Mouse (Mus musculus) hindbrain, embryonic 15.5 days (tissue): ENCODE data around the gene Zfp523. TPM values are rescaled to one million over a fixed set of nuclear protein-coding genes. Genes with fewer than 3 reads are reported as not detected.
"Not testable (repeated sequence)": the region's sequence is repeated elsewhere in the genome, so short reads cannot be mapped to it uniquely, and the experiment has no call there.

Experiments used
- ATAC-seq: fragments of 200-750 bp; cut with Nextera tagmentation; 2 replicates; pipeline ENCODE4 v1.8.0; 2017; ENCODE audit warnings: low read depth, moderate number of reproducible peaks, moderate TSS enrichment; ENCODE audit not compliant: low FRiP score
- H3K27ac ChIP-seq: fragments of 300-500 bp; sonication (generic); replicated peaks from 2 replicates; pipeline ENCODE4 v1.5.1; 2015; ENCODE audit warnings: mild to moderate bottlenecking, inconsistent platforms
- H3K27me3 ChIP-seq: fragments of 300-500 bp; sonication (generic); 2 replicates; pipeline ENCODE4 v1.6.1; 2015; ENCODE audit warnings: control low read depth, inconsistent platforms
- H3K36me3 ChIP-seq: fragments of 300-500 bp; sonication (generic); 2 replicates; pipeline ENCODE4 v1.6.1; 2015; ENCODE audit warnings: control low read depth, inconsistent platforms
- H3K4me1 ChIP-seq: fragments of 300-500 bp; sonication (generic); replicated peaks from 2 replicates; pipeline ENCODE4 v1.6.1; 2015; ENCODE audit warnings: control low read depth, inconsistent platforms
- H3K4me2 ChIP-seq: fragments of 300-500 bp; sonication (generic); 2 replicates; pipeline ENCODE4 v1.6.1; 2015; ENCODE audit warnings: moderate library complexity, mild to moderate bottlenecking, inconsistent platforms
- H3K4me3 ChIP-seq: fragments of 300-500 bp; sonication (generic); 2 replicates; pipeline ENCODE4 v1.5.1; 2015; ENCODE audit warnings: mild to moderate bottlenecking, inconsistent platforms
- H3K9ac ChIP-seq: fragments of 300-500 bp; sonication (generic); 2 replicates; pipeline ENCODE4 v1.6.1; 2015; ENCODE audit warnings: inconsistent platforms
- H3K9me3 ChIP-seq: fragments of 300-500 bp; sonication (generic); 2 replicates; pipeline ENCODE4 v1.6.1; 2016; ENCODE audit warnings: control low read depth, inconsistent platforms
- WGBS: fragments of 180-500 bp; shearing (Covaris S2); methylation state at CpG from one replicate; pipeline ENCODE4 v1.1.7; 2015; 5-methylcytosine and 5-hydroxymethylcytosine counted together
- polyA plus RNA-seq: library from polyadenylated mRNA; unstranded; fragments of >200 nt; fragmentation: Nextera tagmentation; extraction: Ambion mirVana; gene quantifications from 2 replicates; pipeline ENCODE4 v1.2.1, GENCODE M21; 2015

Gene Zfp523
- polyA plus RNA-seq, 1 experiment from 2014 or later, result 53.1 TPM

DNA sequence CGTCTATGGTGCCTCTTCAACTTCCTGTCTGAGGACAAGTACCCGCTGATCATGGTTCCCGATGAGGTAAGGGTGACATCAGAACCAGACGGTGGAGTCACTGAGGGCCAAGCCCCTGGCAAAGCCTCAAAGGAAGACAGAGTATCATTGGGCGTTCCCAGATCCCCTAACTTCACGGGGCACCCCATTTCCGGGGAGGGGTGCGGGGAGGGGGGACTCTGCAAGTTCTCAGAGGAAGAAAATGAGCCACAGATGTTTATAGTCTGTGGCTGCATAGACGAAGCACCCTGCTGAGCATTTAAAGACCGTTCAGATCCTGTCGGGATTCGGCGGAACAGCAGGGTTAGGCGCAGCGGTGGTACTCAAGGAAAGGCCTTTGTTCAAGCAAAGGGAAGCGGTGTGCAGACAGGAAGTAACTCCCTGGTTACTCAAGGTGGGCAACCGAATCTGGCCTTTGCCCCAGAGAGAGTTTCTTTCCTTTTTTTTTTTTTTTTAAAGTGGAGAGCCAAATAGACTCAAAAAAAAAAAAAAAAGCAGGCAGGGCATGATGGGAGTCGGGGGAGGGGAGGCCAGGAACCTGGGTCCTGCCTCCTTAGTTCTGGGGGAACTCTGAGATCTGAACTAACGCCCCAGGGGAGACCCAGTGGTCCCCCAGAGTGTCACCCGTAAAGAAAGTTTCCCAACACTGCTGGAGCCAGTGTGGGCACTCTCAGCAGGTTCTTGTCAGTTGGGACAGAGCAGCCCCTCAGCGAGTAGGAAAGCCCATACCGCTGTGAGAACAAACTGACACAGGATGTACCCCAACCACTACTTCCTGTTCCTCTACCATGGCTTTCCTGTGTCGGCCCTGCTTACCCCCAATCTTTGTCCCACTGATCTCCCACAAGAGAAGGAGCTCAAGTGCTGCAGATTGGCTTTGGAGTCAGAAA lies 41.1 kb downstream of the Zfp523 start:
- H3K4me2 ChIP-seq, result no peak overlapping the region
- no peak overlapping the region for H3K9ac ChIP-seq
- no peaks in the 10 kb centered on the region for H3K27me3 ChIP-seq
- H3K9me3 ChIP-seq, result no peaks in the 10 kb centered on the region
- H3K27ac ChIP-seq, result no peak overlapping the region
- no peak for ATAC-seq
- WGBS, result 26% methylated on average over 23 of the region's 23 CpGs
- H3K36me3 ChIP-seq, result no peaks in the 10 kb centered on the region
- peaks cover 3% of the 10 kb centered on the region for H3K4me1 ChIP-seq
- no peak overlapping the region for H3K4me3 ChIP-seq

DNA sequence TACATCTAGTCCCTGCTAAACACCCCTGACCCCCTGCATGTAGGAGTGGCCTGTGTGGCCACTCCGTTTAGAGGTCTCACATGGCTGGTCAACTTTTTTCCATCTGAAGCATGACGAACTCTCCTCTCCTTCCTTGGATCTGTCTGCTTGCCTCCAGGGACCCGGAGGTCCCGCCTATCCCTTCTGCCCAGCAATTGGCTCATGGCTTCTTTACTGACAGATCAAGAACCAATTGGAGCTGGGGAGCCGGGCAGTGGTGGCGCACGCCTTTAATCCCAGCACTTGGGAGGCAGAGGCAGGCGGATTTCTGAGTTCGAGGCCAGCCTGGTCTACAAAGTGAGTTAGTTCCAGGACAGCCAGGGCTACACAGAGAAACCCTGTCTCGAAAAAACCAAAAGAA lies 45.5 kb downstream of the Zfp523 start:
- not testable (repeated sequence) for H3K27me3 ChIP-seq, H3K9me3 ChIP-seq, H3K4me2 ChIP-seq, H3K4me3 ChIP-seq, H3K9ac ChIP-seq, H3K36me3 ChIP-seq, H3K27ac ChIP-seq, ATAC-seq
- WGBS, result 93% methylated on average over 10 of the region's 10 CpGs
- H3K4me1 ChIP-seq, result peaks cover 25% of the 10 kb centered on the region

DNA sequence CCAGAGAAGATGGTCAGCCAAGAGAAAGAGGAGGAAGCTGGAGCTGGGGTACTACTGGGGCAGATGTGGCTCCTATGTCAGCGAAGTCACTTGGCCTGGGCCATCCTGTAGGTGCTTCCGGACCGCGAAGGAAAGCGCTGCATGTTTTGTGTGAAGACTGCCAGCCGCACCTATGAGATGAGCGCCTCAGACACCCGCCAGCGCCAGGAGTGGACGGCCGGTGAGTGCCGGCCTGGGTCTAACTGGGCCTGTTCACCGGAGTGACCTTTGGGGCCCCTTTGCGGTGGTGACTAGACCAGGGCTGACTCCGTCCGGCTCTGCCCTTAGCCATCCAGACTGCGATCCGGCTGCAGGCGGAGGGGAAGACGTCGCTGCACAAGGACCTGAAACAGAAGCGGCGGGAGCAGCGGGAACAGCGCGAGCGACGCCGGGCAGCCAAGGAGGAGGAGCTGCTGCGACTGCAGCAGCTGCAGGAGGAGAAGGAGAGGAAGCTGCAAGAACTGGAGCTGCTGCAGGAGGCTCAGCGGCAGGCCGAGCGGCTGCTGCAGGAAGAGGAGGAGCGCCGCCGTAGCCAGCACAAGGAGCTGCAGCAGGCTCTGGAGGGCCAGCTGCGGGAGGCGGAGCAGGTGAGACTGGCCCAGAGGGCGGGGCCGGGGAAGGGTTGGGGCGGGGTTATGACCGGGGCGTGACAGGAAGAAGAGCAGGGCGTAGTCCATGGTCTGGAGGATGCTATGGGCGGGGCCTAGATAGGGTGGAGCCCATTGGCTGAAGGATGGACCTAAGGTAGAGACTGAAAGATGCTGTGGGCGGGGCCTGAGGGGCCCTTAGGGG lies 46.8 kb downstream of the Zfp523 start:
- H3K27me3 ChIP-seq, result no peaks in the 10 kb centered on the region
- no peaks in the 10 kb centered on the region for H3K9me3 ChIP-seq
- 2% methylated on average over 44 of the region's 46 CpGs for WGBS

DNA sequence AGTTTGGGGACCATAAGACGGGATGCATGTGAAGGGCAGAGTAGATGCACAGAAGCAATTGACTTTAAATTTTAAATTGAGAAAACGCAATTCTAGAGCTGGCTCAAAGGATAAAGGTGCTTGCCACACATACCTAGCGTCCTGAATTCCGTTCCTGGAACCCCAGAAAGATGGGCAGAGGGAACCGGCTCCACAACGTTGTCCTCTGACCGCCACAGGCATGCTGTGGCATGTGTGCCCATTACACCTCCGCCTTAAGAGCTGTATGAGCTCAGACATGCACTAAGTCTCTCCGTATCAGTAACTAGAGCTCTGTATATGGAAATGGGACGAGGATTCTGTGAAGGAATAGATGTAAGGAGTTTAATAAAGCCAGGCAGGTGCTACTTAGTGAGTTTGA lies 47.7 kb downstream of the Zfp523 start:
- no peak for ATAC-seq
- 87% methylated on average over 10 of the region's 10 CpGs for WGBS
- Histone ChIP-seq H3K4me3 (no peak overlapping the region), H3K36me3 (no peaks in the 10 kb centered on the region), H3K4me2 (no peak overlapping the region), H3K27me3 (no peaks in the 10 kb centered on the region), H3K4me1 (peaks cover 25% of the 10 kb centered on the region), H3K9me3 (no peaks in the 10 kb centered on the region), H3K27ac (no peak overlapping the region), H3K9ac (no peak overlapping the region)

More for the DNA sequence above, 46.8 kb downstream of the Zfp523 start:
- peak; percentile 84 for ATAC-seq
- peaks cover 25% of the 10 kb centered on the region for H3K4me1 ChIP-seq
- H3K27ac ChIP-seq, result peak overlapping the region; percentile 84
- H3K36me3 ChIP-seq, result no peaks in the 10 kb centered on the region
- peak overlapping the region; percentile 91 for H3K4me2 ChIP-seq
- peak overlapping the region; percentile 69 for H3K9ac ChIP-seq
- H3K4me3 ChIP-seq, result peak overlapping the region; percentile 49

DNA sequence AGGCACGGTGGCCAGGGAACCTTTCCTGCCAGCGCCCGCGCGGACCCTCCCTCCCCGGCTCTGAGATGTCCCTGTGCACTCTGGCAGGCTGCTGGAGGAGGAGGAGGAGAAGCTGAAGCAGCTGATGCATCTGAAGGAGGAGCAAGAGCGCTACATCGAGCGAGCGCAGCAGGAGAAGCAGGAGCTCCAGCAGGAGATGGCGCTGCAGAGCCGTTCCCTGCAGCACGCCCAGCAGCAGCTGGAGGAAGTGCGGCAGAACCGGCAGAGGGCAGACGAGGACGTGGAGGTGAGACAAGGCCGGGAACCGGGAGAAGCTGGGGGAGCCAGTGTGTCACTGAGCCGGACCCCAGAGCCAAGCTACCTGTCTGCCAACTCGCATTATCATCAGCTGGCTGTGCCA lies 49.1 kb downstream of the Zfp523 start:
- under 1% methylated on average over 21 of the region's 21 CpGs for WGBS
- no peaks in the 10 kb centered on the region for H3K36me3 ChIP-seq
- peak overlapping the region; percentile 67 for H3K27ac ChIP-seq
- H3K4me1 ChIP-seq, result peaks cover 25% of the 10 kb centered on the region
- H3K9me3 ChIP-seq, result no peaks in the 10 kb centered on the region
- H3K27me3 ChIP-seq, result no peaks in the 10 kb centered on the region
- peak overlapping the region; percentile 43; the same call in 1 of the 2 replicates for H3K9ac ChIP-seq
- peak; percentile 68 for ATAC-seq
- peak overlapping the region; percentile 34 for H3K4me3 ChIP-seq
- peak overlapping the region; percentile 73 for H3K4me2 ChIP-seq

DNA sequence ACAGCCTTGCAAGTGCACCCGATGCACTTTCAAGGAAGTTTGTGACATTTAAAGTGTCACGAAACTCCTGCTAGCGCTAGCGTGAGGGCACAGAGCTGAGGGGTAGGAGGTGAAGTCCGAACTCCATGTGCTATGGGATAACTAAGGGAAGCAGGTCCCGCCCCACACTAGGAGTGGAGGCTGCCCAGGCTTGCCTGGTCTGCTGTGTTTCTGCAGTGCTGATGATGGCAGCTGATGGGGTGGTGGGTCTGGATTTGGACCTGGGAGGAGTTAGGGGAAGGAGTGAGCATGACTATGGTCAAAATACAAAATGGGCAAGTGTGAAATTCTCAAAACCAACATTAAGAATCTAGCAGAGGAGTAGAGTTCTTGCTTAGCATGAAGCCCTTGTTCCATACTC lies 53.6 kb downstream of the Zfp523 start:
- no peak overlapping the region for H3K4me2 ChIP-seq
- H3K9me3 ChIP-seq, result no peaks in the 10 kb centered on the region
- no peak overlapping the region for H3K27ac ChIP-seq
- WGBS, result 85% methylated on average over 6 of the region's 6 CpGs
- no peak overlapping the region for H3K9ac ChIP-seq
- no peak for ATAC-seq
- no peak overlapping the region for H3K4me3 ChIP-seq
- H3K36me3 ChIP-seq, result no peaks in the 10 kb centered on the region
- H3K27me3 ChIP-seq, result no peaks in the 10 kb centered on the region
- peaks cover 17% of the 10 kb centered on the region for H3K4me1 ChIP-seq

DNA sequence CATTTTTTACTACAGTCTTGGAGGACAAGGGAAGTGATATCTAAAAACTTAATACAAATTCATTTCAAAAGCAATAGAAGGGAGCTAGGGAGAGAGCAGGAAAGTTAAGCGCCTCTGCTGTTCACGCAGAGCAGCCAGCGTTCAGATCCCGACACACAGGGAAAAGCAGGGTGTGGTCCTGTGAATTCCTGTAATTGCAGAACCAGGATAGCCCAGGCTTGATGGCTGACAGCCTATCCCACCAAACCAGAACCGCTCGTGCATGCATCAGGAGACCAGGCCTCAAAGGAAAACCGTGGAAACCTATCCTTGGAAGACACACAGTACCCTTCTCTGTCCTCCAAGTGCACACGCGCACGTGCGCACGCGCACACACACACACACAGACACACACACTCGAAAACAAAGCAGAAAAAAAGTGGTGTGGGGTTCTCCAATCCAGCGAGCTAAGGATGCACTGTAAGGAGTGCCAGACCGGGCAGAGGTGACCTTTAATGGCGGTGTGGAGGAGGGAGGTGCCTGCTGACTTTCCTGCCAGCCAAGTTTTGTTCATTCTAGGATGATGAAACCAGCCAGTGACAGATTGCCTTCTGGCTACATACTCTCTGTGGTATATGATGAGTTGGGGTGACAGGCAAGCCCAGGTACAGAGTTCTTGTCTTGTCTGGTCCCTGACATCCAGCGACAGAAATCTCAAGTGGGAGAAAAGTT lies 54.3 kb downstream of the Zfp523 start:
- ATAC-seq, result no peak
- Histone ChIP-seq H3K4me2 (no peak overlapping the region), H3K9me3 (no peaks in the 10 kb centered on the region), H3K27me3 (no peaks in the 10 kb centered on the region), H3K36me3 (no peaks in the 10 kb centered on the region), H3K27ac (no peak overlapping the region), H3K4me3 (no peak overlapping the region), H3K9ac (no peak overlapping the region), H3K4me1 (peaks cover 10% of the 10 kb centered on the region)
- 86% methylated on average over 18 of the region's 18 CpGs for WGBS

DNA sequence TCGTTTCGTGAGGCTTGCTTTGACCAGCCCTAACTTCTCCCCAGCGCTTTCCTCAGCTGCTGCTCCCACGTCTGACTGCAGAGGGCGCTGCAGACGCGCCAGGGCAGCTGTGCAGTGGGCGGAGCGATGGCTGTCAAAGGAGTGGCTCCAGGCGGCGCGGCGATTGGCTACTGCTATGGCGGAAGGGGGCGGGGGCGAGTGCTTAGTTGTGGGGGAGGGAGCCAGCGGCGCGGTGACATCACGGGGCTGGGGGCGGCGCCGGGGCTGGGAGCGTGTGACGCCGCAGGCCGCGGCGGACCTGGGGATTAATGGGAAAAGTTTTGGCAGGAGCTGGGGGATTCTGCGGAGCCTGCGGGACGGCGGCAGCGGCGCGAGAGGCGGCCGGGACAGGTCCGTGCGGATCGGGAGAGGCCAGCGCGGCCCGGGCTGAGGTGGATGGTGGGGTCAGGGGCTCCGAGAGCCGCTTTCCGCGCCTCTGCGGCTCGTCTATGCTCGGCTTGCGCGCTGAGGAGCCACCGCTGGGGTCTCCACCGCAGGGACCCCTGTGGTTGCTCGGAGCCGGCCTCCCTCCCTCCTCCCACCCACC lies 55.6 kb downstream of the Zfp523 start, which contains the start of gene Ppard:
Ppard (plus strand) TSS at position 226 of the 586 bp plus-strand sequence.
- Histone ChIP-seq H3K9me3 (no peaks in the 10 kb centered on the region), H3K27me3 (no peaks in the 10 kb centered on the region), H3K9ac (peak within 1 kb of the TSS; percentile 69), H3K4me2 (peak within 1 kb of the TSS; percentile 95), H3K4me3 (peak within 1 kb of the TSS; percentile 66), H3K27ac (peak within 1 kb of the TSS; percentile 78), H3K36me3 (no peaks in the 10 kb centered on the region), H3K4me1 (peaks cover 18% of the 10 kb centered on the region)
- under 1% methylated on average over 46 of the region's 57 CpGs for WGBS
- ATAC-seq, result peak; percentile 95

DNA sequence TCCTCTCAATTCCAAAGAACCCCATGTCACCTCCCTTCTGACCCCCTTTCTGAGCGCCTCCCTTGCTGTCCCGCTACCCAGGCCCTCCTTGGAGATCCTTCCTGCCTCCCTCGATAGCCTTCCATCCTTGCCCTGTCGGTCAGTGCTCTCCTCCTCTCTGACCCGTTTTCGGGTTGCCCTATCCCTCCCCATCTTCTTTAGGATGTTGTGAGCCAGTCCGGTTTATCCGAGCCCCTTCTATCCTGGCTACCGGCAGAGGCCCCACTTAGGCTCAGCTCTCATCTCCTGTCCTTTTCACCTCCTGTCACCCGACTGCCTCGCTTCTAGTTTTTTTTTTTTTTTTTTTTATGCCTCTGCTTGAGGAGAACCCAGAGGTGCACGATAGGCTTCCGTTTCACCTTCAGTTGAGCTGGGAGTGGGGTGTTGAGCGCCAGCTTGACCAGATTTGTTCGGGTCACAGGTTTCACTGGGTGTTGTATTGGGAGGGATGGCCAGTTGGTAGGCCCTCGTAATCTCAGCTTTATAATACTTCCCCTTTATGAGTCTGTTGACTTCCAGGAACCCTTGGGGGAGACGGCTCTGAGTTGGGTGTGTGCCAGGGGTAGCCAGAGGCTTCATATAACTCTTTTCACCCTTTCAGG lies 56.3 kb downstream of the Zfp523 start:
- peak overlapping the region; percentile 69 for H3K9ac ChIP-seq
- ATAC-seq, result no peak; the same call in 1 of the 2 replicates
- H3K27me3 ChIP-seq, result no peaks in the 10 kb centered on the region
- peak overlapping the region; percentile 78 for H3K27ac ChIP-seq
- WGBS, result 6% methylated on average over 17 of the region's 17 CpGs
- peaks cover 23% of the 10 kb centered on the region for H3K4me1 ChIP-seq
- no peaks in the 10 kb centered on the region for H3K36me3 ChIP-seq
- no peaks in the 10 kb centered on the region for H3K9me3 ChIP-seq
- peak overlapping the region; percentile 66 for H3K4me3 ChIP-seq
- H3K4me2 ChIP-seq, result peak overlapping the region; percentile 95

DNA sequence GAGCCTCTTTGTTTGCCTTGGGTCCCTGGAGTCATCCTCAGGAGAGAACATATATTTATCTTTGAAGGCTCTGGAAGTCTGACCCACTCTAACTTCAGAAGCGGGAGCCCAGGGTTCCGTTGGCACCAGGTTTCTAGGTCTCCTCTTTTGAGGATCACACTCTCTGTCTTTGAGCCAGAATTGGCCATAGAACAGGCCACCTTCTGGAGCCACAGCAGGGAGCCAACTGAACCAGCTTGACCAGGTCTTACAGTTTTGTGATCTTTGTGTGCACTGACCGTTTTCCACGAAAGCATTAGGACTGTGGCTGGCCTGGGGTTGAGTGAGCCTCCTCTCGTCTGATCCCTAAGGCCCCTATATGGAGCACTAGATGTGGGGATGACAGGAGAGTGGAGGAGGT lies 57.7 kb downstream of the Zfp523 start:
- Histone ChIP-seq H3K9ac (no peak overlapping the region), H3K27me3 (no peaks in the 10 kb centered on the region), H3K36me3 (no peaks in the 10 kb centered on the region), H3K4me2 (peak overlapping the region; percentile 95; the same call in 1 of the 2 replicates), H3K4me3 (no peak overlapping the region), H3K9me3 (no peaks in the 10 kb centered on the region), H3K4me1 (peaks cover 23% of the 10 kb centered on the region), H3K27ac (no peak overlapping the region)
- no peak for ATAC-seq
- 86% methylated on average over 5 of the region's 5 CpGs for WGBS
